Mouse (Mus musculus) midbrain, embryonic 14.5 days (tissue): ENCODE data around the gene Gm42957. TPM values are rescaled to one million over a fixed set of nuclear protein-coding genes. Genes with fewer than 3 reads are reported as not detected.
A peak's percentile ranks its signal among the peaks of the same experiment; 100 is the strongest.

Experiments
- ATAC-seq: fragments of 200-750 bp; cut with Nextera tagmentation; 2 replicates; pipeline ENCODE4 v1.8.0; 2017; ENCODE audit warnings: moderate number of reproducible peaks, moderate library complexity; ENCODE audit not compliant: low FRiP score, low TSS enrichment
- DNase-seq: peaks from one replicate; pipeline ENCODE4 v3.0.0-alpha.2; 2015
- H3K27ac ChIP-seq: fragments of 300-500 bp; sonication (generic); replicated peaks from 2 replicates; pipeline ENCODE4 v1.5.1; 2014; ENCODE audit warnings: mild to moderate bottlenecking, low read depth, low read length, moderate library complexity
- H3K27me3 ChIP-seq: fragments of 300-500 bp; sonication (generic); 2 replicates; pipeline ENCODE4 v1.6.1; 2014; ENCODE audit warnings: low read length, control low read depth, mixed read lengths; ENCODE audit not compliant: control insufficient read depth, insufficient read depth
- H3K36me3 ChIP-seq: fragments of 300-500 bp; sonication (generic); 2 replicates; pipeline ENCODE4 v1.6.1; 2014; ENCODE audit warnings: low read length, control low read depth; ENCODE audit not compliant: control insufficient read depth, insufficient read depth
- H3K4me1 ChIP-seq: fragments of 300-500 bp; sonication (generic); 2 replicates; pipeline ENCODE4 v1.6.1; 2014; ENCODE audit warnings: mild to moderate bottlenecking, antibody characterized with exemption, low read length, control low read depth; ENCODE audit not compliant: control insufficient read depth, insufficient read depth
- H3K4me2 ChIP-seq: fragments of 300-500 bp; sonication (generic); 2 replicates; pipeline ENCODE4 v1.6.1; 2014; ENCODE audit warnings: mild to moderate bottlenecking, low read length, moderate library complexity
- H3K4me3 ChIP-seq: fragments of 300-500 bp; sonication (generic); replicated peaks from 2 replicates; pipeline ENCODE4 v1.5.1; 2014; ENCODE audit warnings: low read depth, low read length
- H3K9ac ChIP-seq: fragments of 300-500 bp; sonication (generic); replicated peaks from 2 replicates; pipeline ENCODE4 v1.6.1; 2014; ENCODE audit warnings: mild to moderate bottlenecking, low read length, moderate library complexity
- H3K9me3 ChIP-seq: fragments of 300-500 bp; sonication (generic); 2 replicates; pipeline ENCODE4 v1.6.1; 2016; ENCODE audit warnings: low read length, control low read depth, mixed read lengths; ENCODE audit not compliant: control insufficient read depth
- WGBS: fragments of 180-500 bp; shearing (Covaris S2); extraction: QIAGEN DNeasy Blood & Tissue Kit; methylation state at CpG from one replicate; pipeline ENCODE4 v1.1.7; 2014; 5-methylcytosine and 5-hydroxymethylcytosine counted together
- polyA plus RNA-seq: library from polyadenylated mRNA; unstranded; fragments of >200 nt; fragmentation: Nextera tagmentation; extraction: Ambion mirVana; gene quantifications from 2 replicates; pipeline ENCODE4 v1.2.1, GENCODE M21; 2014

The Gm42957 gene
- polyA plus RNA-seq, 1 experiment from 2014 or later: not detected

- peaks cover 56% of the 10 kb centered on the region for H3K4me1 ChIP-seq
These were observed 37.8 kb upstream of the Gm42957 start for GRCm38 (mm10) chr3:96597435-96597891.

GRCm38 (mm10) chr3:96598156-96599068 lies 36.9 kb upstream of the Gm42957 start:
- 1% methylated on average over 54 of the region's 54 CpGs for WGBS
- H3K4me1 ChIP-seq: peaks cover 59% of the 10 kb centered on the region

More at GRCm38 (mm10) chr3:96597435-96597891, 37.8 kb upstream of the Gm42957 start:
- H3K9ac ChIP-seq: peak overlapping the region; percentile 68
- WGBS: under 1% methylated on average over 40 of the region's 40 CpGs
- peak overlapping the region; percentile 39 for H3K27ac ChIP-seq
- peak overlapping the region; percentile 100 for H3K4me2 ChIP-seq
- H3K4me3 ChIP-seq: peak overlapping the region; percentile 48
- peak; percentile 67 for DNase-seq
- H3K9me3 ChIP-seq: no peaks in the 10 kb centered on the region
- no peaks in the 10 kb centered on the region for H3K36me3 ChIP-seq
- ATAC-seq: no peak
- no peaks in the 10 kb centered on the region for H3K27me3 ChIP-seq

GRCm38 (mm10) chr3:96599069-96599393 lies 36.2 kb upstream of the Gm42957 start:
- H3K36me3 ChIP-seq: no peaks in the 10 kb centered on the region
- 45% methylated on average over 8 of the region's 8 CpGs for WGBS
- H3K4me2 ChIP-seq: peak overlapping the region; percentile 100
- ATAC-seq (no peak), DNase-seq (no peak)
- H3K27me3 ChIP-seq: no peaks in the 10 kb centered on the region
- H3K4me3 ChIP-seq: peak overlapping the region; percentile 48; the same call in 1 of the 2 replicates
- H3K27ac ChIP-seq: no peak overlapping the region
- peaks cover 65% of the 10 kb centered on the region for H3K4me1 ChIP-seq
- peak overlapping the region; percentile 68; the same call in 1 of the 2 replicates for H3K9ac ChIP-seq
- H3K9me3 ChIP-seq: no peaks in the 10 kb centered on the region

More at GRCm38 (mm10) chr3:96598156-96599068, 36.9 kb upstream of the Gm42957 start:
- Histone ChIP-seq H3K4me3 (peak overlapping the region; percentile 48), H3K36me3 (no peaks in the 10 kb centered on the region), H3K27ac (peak overlapping the region; percentile 39; the same call in 1 of the 2 replicates), H3K9ac (peak overlapping the region; percentile 68), H3K4me2 (peak overlapping the region; percentile 100), H3K27me3 (no peaks in the 10 kb centered on the region), H3K9me3 (no peaks in the 10 kb centered on the region)
- no peak for ATAC-seq
- peak; percentile 81 for DNase-seq

GRCm38 (mm10) chr3:96599411-96599810 lies 35.9 kb upstream of the Gm42957 start:
- Histone ChIP-seq H3K9ac (no peak overlapping the region), H3K4me2 (peak overlapping the region; percentile 100; the same call in 1 of the 2 replicates)
- DNase-seq: no peak

GRCm38 (mm10) chr3:96600639-96601250 lies 34.5 kb upstream of the Gm42957 start, which contains the start of gene Lix1l:
TSS of gene Lix1l (plus strand) at chr3:96601149.
- H3K4me2 ChIP-seq: peak within 1 kb of the TSS; percentile 87
- peaks cover 72% of the 10 kb centered on the region for H3K4me1 ChIP-seq
- peak within 1 kb of the TSS; percentile 95 for H3K27ac ChIP-seq
- peak; percentile 92 for ATAC-seq
- peak; percentile 96 for DNase-seq
- H3K9ac ChIP-seq: peak within 1 kb of the TSS; percentile 92
- no peaks in the 10 kb centered on the region for H3K9me3 ChIP-seq
- peak within 1 kb of the TSS; percentile 69 for H3K4me3 ChIP-seq
- H3K27me3 ChIP-seq: no peaks in the 10 kb centered on the region
- no peaks in the 10 kb centered on the region for H3K36me3 ChIP-seq
- WGBS: under 1% methylated on average over 27 of the region's 27 CpGs

More at GRCm38 (mm10) chr3:96599411-96599810, 35.9 kb upstream of the Gm42957 start:
- H3K4me1 ChIP-seq: peaks cover 69% of the 10 kb centered on the region
- ATAC-seq: no peak
- no peaks in the 10 kb centered on the region for H3K9me3 ChIP-seq
- no peaks in the 10 kb centered on the region for H3K36me3 ChIP-seq
- WGBS: 76% methylated on average over 3 of the region's 3 CpGs
- no peaks in the 10 kb centered on the region for H3K27me3 ChIP-seq
- H3K4me3 ChIP-seq: no peak overlapping the region
- H3K27ac ChIP-seq: no peak overlapping the region

GRCm38 (mm10) chr3:96601251-96601787 lies 34.0 kb upstream of the Gm42957 start:
- H3K36me3 ChIP-seq: no peaks in the 10 kb centered on the region
- H3K4me1 ChIP-seq: peaks cover 66% of the 10 kb centered on the region
- DNase-seq (peak; percentile 82), ATAC-seq (peak; percentile 49)
- peak overlapping the region; percentile 92 for H3K9ac ChIP-seq
- H3K27ac ChIP-seq: peak overlapping the region; percentile 95
- H3K4me2 ChIP-seq: peak overlapping the region; percentile 87
- no peaks in the 10 kb centered on the region for H3K9me3 ChIP-seq
- under 1% methylated on average over 38 of the region's 40 CpGs for WGBS
- peak overlapping the region; percentile 69 for H3K4me3 ChIP-seq
- H3K27me3 ChIP-seq: no peaks in the 10 kb centered on the region

- Histone ChIP-seq H3K4me1 (peaks cover 59% of the 10 kb centered on the region), H3K27me3 (no peaks in the 10 kb centered on the region), H3K27ac (peak overlapping the region; percentile 95), H3K36me3 (no peaks in the 10 kb centered on the region), H3K4me2 (peak overlapping the region; percentile 87), H3K4me3 (peak overlapping the region; percentile 69), H3K9me3 (no peaks in the 10 kb centered on the region), H3K9ac (peak overlapping the region; percentile 92)
- DNase-seq (peak; percentile 66), ATAC-seq (no peak)
- WGBS: 9% methylated on average over 10 of the region's 10 CpGs
These were observed 33.2 kb upstream of the Gm42957 start for GRCm38 (mm10) chr3:96601941-96602703.

GRCm38 (mm10) chr3:96602704-96603084 lies 32.6 kb upstream of the Gm42957 start:
- Histone ChIP-seq H3K4me2 (peak overlapping the region; percentile 87), H3K27ac (peak overlapping the region; percentile 95), H3K36me3 (no peaks in the 10 kb centered on the region), H3K4me1 (peaks cover 53% of the 10 kb centered on the region), H3K9ac (peak overlapping the region; percentile 92), H3K9me3 (no peaks in the 10 kb centered on the region), H3K27me3 (no peaks in the 10 kb centered on the region), H3K4me3 (peak overlapping the region; percentile 69)
- DNase-seq (peak; percentile 25), ATAC-seq (no peak)
- WGBS: 21% methylated on average over 5 of the region's 5 CpGs
